Mouse (Mus musculus): Measurements from ENCODE around the gene Olfr924.
"Not testable (repeated sequence)": the region's sequence is repeated elsewhere in the genome, so short reads cannot be mapped to it uniquely, and the experiment has no call there.

The Olfr924 gene

GRCm38 (mm10) chr9:38844149-38844548 lies at the start of gene Olfr924:
Olfr924 (plus strand) TSS chr9:38844449.
- no peak for DNase-seq

GRCm38 (mm10) chr9:38805696-38806095 lies 38.6 kb upstream of the Olfr924 start:
- DNase-seq: no peak

GRCm38 (mm10) chr9:38814314-38814713 lies 29.9 kb upstream of the Olfr924 start, which contains the start of gene Olfr922:
Olfr922 (plus strand) TSS chr9:38814614.
- no peak for DNase-seq

- no peak for DNase-seq
These were observed 28.7 kb upstream of the Olfr924 start for GRCm38 (mm10) chr9:38815458-38815986.

- DNase-seq: no peak
These were observed 18.0 kb upstream of the Olfr924 start, which contains the start of gene Olfr923 for GRCm38 (mm10) chr9:38826245-38826644. Olfr923 (plus strand) TSS chr9:38826545.

GRCm38 (mm10) chr9:38833027-38833426 lies 11.2 kb upstream of the Olfr924 start:
- DNase-seq: no peak

- DNase-seq: no peak
These were observed 10.5 kb downstream of the Olfr924 start, which contains the start of gene Olfr26 for GRCm38 (mm10) chr9:38854760-38855159. Olfr26 (plus strand) TSS chr9:38855060.

- not testable (repeated sequence) for DNase-seq
These were observed 30.6 kb downstream of the Olfr924 start for GRCm38 (mm10) chr9:38874880-38875279.

- DNase-seq: no peak
These were observed 32.6 kb downstream of the Olfr924 start, which contains the start of gene Olfr926 for GRCm38 (mm10) chr9:38876826-38877225. Olfr926 (plus strand) TSS chr9:38877126.
